Mouse (Mus musculus): ENCODE measurements around the gene Hydin.

DNA sequence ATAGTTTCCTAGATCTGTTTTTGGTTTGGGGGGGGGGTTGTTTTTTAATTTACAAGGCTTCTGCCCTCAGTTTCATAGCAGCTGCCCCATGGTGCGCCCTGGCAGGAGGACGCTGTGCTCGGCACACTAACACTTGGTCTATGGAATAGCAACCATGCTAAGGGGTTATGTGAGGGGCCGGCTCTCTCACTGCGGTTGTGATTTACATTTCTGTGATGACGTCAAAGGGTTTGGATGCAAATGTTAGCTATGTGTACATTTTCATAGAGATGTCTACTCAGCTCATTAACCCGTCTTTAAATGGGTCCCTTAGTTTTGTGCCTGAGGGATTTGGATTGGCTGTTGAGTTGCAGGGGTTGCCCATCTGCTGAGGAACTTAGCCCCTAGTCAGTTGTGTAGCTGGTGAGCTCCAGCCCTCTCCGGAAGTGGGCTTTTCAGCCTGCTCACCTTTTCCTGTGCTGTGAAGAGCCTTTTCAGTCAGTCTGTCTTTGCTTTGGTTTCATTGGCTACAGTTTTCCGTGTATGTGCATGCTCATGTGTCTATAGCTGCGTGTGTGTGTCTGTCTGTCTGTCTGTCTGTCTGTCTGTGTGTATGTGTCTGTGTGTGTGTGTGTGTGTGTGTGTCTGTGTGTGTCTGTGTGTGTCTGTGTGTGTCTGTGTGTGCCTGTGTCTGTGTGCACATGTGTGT lies 197.1 kb downstream of the Hydin start:
- TF ChIP-seq CTCF (IDR thresholded peaks at IDR 0.05; ENCODE audit: low read depth) = no peak
- no peak for TF ChIP-seq EP300 (IDR thresholded peaks at IDR 0.05; ENCODE audit: low read depth)

Data from liver, postnatal 0 days (tissue).